Mouse (Mus musculus): ENCODE data around the gene Rgs7bp.

DNA sequence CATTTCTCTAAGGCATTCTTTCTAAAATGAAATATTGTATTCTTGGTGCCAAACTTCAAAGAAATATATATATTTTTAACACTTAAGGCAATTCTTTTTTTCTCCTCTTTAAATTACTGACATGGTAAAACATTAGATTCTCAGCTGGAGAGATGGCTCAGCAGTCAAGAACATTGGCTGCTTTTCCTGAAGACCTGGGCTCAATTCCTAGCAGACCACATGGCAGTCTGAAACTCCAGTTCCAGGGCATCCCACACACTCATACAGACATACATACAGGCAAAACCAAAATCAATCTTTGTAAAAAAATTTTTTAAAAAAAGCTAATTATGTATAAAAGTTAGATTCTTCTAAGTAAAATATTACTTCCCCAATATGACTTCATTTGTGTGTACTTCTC is 22.8 kb downstream of the Rgs7bp start:
- TF ChIP-seq POLR2A (IDR thresholded peaks at IDR 0.05; ENCODE audit: extremely low read depth, insufficient read depth, low read length), result no peak
- no peak for TF ChIP-seq CTCF (IDR thresholded peaks at IDR 0.05; ENCODE audit: extremely low read depth, insufficient read depth, low read length)
